Mouse (Mus musculus) skeletal muscle tissue, adult 2 months (tissue): ENCODE measurements around the gene Son.
A peak's percentile ranks its signal among the peaks of the same experiment; 100 is the strongest.

Experiments
- DNase-seq: peaks from one replicate; pipeline ENCODE4 v3.0.0-alpha.2; 2012; ENCODE audit warnings: low read depth, low spot score

Gene Son

GRCm38 (mm10) chr16:91647461-91648219 is at the start of gene Son:
Gene Son, plus strand, starts transcription at chr16:91647506.
- peak; percentile 99 for DNase-seq

GRCm38 (mm10) chr16:91597672-91598010 is 49.7 kb upstream of the Son start, which contains the start of gene Tmem50b:
Gene Tmem50b, minus strand, starts transcription at chr16:91597800.
- peak; percentile 96 for DNase-seq

GRCm38 (mm10) chr16:91599242-91599641 is 48.1 kb upstream of the Son start:
- DNase-seq = no peak

GRCm38 (mm10) chr16:91601081-91601480 is 46.2 kb upstream of the Son start:
- no peak for DNase-seq

GRCm38 (mm10) chr16:91601693-91602092 is 45.6 kb upstream of the Son start:
- no peak for DNase-seq

GRCm38 (mm10) chr16:91605156-91605555 is 42.1 kb upstream of the Son start:
- DNase-seq = no peak

- no peak for DNase-seq
Measured at GRCm38 (mm10) chr16:91606958-91607357, 40.3 kb upstream of the Son start.

- no peak for DNase-seq
Measured at GRCm38 (mm10) chr16:91609501-91610245, 37.6 kb upstream of the Son start.

GRCm38 (mm10) chr16:91611248-91611647 is 36.1 kb upstream of the Son start:
- DNase-seq = no peak

- no peak for DNase-seq
Measured at GRCm38 (mm10) chr16:91612525-91612924, 34.8 kb upstream of the Son start.

GRCm38 (mm10) chr16:91614552-91614951 is 32.8 kb upstream of the Son start:
- DNase-seq = no peak

GRCm38 (mm10) chr16:91618511-91619501 is 28.5 kb upstream of the Son start, which contains the start of gene Dnajc28:
Gene Dnajc28, minus strand, starts transcription at chr16:91619026.
- peak; percentile 45 for DNase-seq

GRCm38 (mm10) chr16:91620185-91620584 is 27.1 kb upstream of the Son start:
- DNase-seq = no peak

GRCm38 (mm10) chr16:91620991-91621390 is 26.3 kb upstream of the Son start:
- no peak for DNase-seq

- no peak for DNase-seq
Measured at GRCm38 (mm10) chr16:91623074-91623473, 24.2 kb upstream of the Son start.

- no peak for DNase-seq
Measured at GRCm38 (mm10) chr16:91627831-91628230, 19.5 kb upstream of the Son start.

- no peak for DNase-seq
Measured at GRCm38 (mm10) chr16:91628673-91629072, 18.6 kb upstream of the Son start.

- DNase-seq = no peak
Measured at GRCm38 (mm10) chr16:91629749-91630148, 17.6 kb upstream of the Son start.

- DNase-seq = no peak
Measured at GRCm38 (mm10) chr16:91630584-91630983, 16.7 kb upstream of the Son start.

- DNase-seq = no peak
Measured at GRCm38 (mm10) chr16:91632439-91632838, 14.9 kb upstream of the Son start.

GRCm38 (mm10) chr16:91632940-91633339 is 14.4 kb upstream of the Son start:
- no peak for DNase-seq

- no peak for DNase-seq
Measured at GRCm38 (mm10) chr16:91633641-91634040, 13.7 kb upstream of the Son start.
